Mouse (Mus musculus): Measurements from ENCODE around the gene Zfp710.
"Not testable (repeated sequence)": the region's sequence is repeated elsewhere in the genome, so short reads cannot be mapped to it uniquely, and the experiment has no call there.

The Zfp710 gene

DNA sequence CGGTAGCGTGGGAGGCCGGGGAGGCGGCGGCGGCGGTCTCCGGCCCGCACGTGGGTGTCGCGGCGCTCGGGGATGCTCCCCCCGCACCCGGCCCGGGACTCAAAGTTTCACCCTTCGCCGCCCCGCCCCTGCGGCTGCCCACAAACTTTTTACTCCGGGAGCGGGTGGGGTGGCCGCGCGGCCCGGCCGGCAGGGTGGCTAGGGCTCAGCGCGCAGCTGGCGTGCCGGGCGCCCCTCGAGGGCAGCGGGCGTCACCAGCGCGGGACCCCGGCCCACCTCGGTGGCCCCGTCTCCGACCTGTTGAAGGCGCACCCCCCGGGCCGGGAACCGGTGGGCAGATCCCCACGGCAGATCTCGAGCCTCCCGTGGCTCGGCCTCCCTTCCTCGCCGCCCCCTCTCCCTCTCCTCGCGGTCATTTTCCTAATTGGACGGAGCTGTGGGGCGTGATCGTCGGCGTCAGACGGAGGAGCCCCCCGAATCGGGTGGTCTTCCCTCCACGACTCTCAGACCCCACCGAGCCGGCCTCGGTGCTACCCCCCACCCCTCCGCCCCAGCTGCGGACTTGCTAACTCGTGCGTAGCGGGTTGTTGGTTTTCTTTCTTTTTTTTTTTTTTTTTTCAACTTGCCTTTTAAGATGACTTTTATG, 2.5 kb downstream of the Zfp710 start:
- peak; percentile 82 for DNase-seq

DNA sequence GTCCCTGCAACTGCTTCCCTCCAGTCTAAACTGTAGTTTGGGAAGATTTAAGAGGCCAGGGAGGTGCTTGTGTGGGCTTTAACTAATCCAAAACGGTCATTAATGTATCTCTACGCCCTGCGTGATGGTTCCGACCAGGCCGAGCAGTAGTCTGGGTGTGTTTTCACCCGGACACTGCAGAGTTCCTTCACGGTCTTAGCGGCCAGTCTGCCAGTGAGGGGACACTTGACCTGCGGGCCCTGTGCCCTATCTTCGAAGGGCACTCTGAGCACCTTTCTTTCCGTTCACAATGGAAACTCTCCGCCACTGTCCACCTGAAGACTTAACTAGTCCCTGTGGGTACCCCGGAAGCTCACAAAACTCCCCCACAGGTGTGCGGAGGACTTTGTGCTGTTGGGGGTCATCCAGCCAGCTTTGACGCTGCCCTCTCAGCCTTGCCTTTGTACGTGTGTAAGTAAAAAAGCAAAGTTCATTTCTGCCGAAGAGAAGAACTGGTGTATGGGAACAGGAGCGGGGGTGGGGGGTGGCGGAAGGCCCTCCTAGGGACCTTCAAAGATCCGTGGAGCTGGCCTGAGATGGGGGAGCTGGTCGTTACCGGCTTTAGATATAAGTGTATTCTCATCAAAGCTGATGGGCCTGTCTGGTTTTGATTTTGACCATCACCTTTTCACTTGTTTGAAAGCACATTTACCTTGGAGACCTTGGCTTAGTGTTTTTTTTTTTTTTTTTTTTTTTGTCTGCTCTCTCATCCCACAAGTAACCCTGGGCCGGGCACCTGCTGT, 3.2 kb downstream of the Zfp710 start:
- DNase-seq: peak; percentile 53

DNA sequence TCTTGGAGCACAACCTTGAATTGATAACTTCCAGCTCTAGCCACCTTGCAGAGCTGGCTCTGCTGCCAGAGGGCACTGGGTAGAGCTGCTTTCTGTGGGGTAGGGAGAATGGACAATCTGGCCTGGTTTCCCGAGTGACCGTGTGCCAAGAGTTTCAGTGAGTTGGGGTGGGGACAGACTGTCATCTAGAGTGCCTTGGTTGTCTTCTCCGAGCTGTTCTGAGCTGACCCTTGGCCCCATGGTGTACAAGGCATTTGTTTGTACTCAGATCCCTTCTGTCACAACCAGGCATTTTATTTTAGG, 3.8 kb downstream of the Zfp710 start:
- no peak for DNase-seq

DNA sequence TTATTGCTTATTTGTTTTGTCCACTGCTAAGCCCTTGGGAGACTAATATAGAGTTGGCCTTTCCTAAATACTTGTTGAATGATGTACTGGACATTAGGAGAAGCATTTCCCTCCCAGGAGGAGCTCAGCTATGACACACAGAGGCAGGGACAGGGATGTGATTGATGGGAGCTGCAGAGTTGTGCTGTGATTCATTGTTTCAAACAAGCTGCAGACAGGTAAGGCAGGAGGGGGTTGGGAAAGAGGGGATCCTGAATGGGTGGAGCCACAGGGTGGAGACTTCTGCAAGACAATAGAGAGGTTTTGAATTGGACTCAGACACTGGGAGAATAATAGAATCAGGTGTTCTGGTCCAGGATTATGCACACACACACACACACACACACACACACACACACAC, 5.4 kb downstream of the Zfp710 start:
- DNase-seq: no peak

DNA sequence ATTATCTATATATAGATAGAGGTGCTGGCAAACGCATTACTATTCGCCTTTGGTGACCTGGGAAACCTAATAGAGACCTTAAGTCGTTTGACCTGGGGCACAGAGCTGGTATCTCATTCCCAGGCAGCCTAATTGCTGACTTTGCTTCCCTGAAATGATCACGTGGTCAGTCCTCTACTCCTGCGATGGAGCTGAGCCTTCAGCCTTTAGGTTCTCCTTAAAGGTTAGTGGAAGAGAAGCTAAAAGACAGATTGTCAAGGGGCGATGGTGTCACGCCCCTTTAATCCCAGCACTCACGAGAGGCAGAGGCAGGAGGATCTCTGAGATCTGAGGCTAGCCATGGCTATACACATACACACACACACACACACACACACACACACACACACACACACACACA, 5.9 kb downstream of the Zfp710 start:
- no peak for DNase-seq

DNA sequence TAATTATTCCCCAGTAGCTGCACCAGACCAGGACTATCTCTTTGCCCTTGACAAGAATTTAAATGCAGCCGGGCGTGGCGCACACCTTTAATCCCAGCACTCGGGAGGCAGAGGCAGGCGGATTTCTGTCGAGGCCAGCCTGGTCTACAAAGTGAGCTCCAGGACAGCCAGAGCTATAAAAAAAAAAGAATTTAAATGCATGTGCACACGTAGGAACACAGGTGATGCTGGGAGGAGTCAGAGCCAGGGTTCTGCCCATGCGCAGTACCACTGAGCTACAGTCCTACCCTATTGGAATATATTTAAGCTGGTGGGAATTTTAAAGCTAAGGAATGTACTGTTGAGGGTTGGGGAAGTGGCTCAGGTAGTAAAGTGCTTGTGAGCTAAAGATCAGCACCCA, 6.4 kb downstream of the Zfp710 start:
- DNase-seq: no peak

DNA sequence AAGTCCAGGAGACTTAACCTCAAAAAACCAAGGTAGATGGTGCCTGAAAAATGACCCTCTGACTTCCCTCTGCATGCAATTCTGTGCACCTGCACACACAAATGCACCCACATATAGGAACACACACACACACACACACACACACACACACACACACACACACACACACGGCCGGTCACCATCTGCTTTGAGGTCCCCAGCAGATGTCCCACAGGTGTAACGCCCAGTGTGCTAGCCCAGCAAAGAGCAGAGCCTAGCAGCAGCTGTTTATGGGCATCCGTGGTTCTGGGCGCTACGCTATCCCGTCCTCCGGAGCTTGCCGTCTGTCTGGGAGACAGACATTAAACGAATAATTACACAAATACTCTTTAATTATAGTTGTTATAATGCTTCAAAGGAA, 6.9 kb downstream of the Zfp710 start:
- DNase-seq: no peak

DNA sequence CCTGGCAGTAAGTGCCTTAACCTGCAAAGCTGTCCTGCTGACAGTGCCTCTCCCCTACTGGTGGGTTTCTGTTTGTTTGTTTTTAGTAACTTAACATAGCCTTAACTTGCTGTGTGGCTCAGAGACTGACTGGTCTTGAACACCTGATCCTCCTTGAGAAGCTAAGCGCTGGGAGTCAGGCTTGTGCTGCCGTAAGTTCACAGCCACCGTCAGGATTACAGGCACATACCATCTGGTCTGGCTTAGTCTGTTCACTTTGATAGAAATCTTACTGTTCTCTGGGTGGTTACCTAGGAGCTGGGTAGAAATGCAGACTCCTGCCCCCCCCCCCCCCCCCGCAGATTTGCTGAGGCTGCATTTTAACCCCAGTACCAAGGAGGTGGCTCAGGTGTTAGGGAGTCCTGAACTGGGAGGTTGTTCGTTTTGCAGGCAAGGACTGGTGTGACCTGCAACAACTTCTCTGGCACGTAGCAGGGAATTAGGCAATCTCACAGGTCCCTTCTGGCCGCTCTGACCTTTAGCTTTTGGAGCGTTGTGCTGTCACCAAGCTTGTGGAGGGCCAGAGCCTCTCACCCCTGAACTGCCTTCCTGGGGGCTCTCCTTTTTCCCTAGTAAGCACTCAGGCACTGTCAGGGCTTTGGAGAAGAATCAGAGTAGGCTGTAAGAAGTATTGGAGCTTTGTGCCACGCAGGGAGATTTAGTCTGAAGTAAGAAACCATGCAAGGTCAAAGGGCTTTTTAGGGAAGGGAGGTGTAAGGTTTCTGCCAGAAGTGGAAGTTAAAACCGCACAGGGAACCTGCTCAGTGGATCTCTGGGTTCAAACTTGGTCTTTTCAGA, 7.8 kb downstream of the Zfp710 start:
- peak; percentile 25 for DNase-seq

DNA sequence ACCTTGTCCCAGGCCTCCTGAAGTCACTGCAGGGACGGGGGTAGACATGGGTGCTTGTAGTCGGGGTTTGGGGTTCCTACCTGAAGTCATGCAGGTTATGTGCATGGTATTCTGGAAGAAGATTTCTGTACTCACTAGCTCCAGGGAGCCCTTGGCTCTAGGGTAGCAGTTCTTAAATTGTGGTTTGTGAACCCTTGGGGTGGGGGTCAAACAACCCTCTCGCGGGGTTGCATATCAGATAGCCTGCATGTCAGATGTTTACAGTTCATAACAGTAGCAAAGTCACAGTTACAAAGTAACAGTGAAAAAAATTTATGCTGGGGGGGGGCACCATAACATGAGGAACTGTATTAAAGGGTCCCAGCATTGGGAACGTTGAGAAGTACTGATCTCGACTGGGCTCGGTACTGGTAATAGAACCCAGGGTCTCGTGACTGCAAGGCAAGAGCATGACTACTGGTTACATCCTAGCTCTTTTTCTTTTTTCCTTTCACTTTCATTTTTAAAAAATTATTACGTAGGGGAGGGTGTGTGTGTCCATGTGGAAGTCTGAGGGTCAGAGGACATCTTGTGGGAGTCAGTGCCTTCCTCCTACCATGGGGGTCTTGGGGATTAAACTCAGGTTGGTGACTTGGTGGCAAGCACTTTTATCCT, 8.6 kb downstream of the Zfp710 start:
- DNase-seq: peak; percentile 31

DNA sequence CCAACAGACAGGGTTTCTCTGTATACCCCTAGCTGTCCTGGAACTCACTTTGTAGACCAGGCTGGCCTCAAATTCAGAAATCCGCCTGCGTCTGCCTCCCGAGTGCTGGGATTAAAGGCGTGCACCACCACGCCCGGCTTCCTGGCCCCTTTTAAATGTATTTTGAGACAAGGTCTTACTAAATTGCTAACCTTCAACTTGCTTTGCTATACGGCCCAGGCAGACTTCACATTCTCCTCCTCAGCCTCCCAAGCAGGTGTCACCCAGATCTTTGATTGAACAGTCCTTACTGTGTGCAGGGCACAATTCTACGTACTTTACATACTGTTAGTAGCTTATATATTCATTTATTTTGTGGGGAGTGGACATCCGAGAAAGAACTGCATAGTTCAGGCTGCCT, 9.2 kb downstream of the Zfp710 start:
- DNase-seq: no peak

DNA sequence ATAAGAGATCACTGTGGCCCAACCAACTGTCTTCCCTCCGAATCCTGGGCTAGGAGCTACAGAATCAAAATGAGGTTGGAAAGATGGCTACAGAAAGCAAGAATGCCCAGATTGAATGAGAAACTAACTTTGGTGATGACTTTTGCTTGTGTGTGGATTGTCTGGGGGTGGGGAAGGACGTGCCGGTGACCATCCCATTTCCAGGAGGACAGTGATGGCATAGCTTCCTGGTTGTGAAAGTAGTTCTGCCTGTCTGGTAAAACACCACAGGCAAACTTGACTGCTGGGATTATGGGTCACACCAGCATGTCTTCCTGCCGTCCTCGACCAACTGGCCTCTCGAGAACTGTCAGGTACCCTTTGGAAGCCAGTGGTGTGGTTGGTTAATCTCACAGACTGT, 10.5 kb downstream of the Zfp710 start:
- no peak for DNase-seq

DNA sequence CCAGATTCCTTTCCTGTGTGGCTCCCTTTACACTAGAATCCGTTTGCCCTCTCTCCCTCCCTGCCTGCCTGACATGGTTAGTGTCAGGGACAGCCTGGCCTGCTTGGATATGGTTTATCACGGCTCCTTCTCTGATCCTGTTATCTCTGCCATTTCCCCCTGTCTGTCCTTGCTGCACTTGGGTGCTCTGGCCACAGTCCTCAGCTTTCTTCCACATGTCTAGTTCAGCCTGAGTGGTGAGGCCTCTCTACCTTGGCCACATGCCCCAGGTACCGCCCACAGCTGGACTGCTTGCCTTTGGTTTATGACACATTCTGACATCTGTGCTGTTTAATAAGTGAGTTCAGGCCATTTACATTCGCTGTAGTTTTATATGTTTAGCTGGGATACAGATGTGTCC, 11.1 kb downstream of the Zfp710 start:
- DNase-seq: no peak

DNA sequence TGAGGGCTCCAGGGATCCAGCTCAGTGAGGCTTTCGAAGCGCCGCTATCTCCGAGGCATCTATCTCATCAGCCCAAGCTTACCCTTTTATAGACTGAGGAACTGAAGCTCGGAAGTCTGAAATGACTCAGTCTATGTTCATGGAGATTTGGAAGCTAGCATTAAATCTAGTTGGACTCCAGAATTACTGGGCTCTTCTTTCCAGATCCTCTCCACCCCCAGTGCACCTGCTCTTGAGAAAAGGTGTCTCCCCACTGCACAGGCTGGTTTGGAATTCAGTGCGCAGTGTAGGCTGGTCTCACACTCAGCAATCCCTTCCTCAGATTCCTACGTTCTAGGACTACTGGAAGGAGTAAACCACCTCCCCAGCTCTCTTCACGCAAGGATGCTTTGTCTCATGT, 15.1 kb downstream of the Zfp710 start:
- no peak for DNase-seq

DNA sequence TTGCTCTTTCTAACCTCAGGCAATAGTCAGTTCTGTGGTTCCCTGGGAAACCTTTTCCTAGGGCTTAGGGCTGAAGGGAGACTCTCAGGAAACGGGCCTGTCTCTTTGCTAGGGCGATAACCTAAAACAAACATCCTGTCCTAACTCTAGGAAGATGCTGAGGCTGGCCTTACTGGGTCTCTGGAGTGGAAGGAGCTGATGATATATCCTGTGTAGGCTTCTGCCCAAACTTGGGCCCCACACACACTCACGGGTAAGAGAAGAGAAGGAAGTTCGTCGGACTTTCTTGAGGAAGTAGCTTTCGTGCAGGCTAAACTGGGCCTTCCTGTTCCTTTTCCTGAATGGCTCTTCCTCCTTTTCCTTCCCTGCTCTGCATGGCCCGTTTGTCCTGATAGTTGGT, 19.6 kb downstream of the Zfp710 start:
- no peak for DNase-seq

DNA sequence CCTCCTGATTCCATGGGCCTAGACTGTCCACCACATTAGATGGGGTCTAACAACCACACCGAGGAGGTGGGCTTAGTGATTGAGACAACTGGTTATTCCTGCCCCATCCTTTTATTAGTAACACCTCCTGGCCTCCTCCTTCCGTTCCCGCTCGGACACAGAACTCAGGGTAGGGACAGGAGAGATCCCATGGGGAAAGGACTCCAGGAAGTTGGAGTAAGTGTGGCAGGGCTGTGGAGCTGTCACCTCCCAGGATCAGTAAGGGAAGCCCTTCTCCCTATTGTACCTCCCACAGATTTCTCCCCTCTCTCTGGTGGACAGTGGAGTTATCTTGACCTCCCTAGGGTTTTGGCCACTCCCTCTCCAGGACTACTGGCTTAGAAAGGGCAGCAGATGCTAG, 22.4 kb downstream of the Zfp710 start:
- DNase-seq: no peak

DNA sequence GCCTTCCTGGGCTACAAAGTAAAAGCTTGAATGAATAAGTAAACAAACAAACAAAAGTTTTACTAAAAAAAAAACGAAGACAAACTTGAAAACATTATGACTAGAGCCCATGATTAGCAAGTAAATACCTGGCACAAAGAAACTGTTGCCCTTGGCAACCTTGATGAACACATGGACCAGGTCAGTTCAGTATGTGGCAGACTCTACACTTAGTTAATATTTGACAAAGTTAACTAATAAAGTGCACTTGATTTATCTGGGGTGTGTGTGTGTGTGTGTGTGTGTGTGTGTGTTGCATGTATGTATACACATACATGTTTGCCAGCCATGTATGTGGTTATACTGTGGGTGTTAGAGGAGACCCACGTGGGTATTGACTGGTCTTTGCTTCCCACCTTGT, 25.1 kb downstream of the Zfp710 start:
- DNase-seq: no peak

DNA sequence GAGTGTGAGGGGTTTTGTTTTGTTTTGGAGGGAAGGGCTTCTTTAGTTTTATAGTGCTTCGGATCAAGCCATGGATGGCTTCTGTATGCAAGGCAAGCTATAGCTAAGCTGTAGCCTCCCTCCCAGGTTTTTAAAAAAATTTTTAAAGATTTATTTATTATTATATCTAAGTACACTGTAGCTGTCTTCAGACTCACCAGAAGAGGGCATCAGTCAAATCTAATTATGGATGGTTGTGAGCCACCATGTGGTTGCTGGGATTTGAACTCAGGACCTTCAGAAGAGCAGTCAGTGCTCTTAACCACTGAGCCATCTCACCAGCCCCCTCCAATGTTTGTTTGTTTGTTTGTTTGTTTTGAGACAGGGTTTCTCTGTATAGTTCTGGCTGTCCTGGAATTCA, 25.8 kb downstream of the Zfp710 start:
- DNase-seq: not testable (repeated sequence)

DNA sequence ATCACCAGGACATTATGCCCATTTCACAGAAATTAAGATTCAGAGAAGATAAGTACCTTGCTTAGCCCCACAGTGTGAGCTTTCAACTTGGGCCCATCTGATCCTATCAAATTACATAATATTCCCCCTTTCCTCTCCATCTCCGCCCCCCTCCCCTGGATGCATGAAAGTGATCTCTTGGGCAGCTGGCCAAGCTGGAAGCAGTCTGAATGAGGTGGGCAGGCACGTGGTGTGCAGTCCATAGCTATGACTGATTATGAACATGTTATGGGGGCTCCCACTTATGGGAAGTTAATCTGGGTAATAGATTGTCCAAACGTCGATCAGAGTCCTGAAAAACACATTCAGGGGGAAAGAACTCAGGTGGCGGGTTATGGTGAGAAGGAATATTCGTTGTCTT, 27.2 kb downstream of the Zfp710 start:
- DNase-seq: no peak

DNA sequence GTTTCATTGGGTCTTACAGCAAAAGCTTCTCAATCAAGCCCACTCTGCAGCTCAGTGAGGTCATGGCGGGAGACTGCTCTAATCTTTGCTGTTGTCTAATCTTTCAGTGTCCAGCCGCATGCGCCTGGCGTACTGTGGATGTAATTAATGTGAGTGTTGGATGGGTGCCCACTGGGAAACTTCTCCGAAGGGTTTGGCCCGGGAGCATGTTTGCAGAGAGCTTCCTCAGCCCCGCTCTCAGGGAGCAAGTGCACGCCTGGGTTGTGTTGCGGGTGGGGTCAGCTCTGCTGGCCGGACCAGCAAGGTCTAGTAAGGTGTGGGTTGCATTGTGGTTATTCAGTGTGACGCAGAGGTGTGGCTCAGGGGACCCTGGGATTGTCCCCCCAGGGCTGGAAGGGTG, 27.6 kb downstream of the Zfp710 start:
- no peak for DNase-seq

DNA sequence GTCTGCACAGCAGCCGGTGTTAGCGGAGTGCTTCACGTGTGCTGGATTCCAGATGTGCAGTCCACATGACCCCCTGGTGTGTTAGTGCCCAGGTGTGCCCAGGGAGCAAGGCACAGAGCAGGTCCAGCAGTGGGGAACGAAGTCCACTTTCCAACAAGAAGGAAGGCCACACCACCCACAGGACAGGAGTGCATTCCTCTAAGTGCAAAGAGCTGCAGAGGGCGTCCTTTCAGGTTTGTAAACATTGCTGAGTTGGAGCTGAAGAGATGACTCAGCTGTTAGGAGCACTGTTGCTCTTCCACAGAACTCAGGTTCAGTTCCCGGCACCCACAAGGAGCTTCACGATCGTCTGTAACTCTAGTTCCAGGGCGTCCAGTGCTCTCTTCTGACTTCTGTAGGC, 28.5 kb downstream of the Zfp710 start:
- DNase-seq: no peak

DNA sequence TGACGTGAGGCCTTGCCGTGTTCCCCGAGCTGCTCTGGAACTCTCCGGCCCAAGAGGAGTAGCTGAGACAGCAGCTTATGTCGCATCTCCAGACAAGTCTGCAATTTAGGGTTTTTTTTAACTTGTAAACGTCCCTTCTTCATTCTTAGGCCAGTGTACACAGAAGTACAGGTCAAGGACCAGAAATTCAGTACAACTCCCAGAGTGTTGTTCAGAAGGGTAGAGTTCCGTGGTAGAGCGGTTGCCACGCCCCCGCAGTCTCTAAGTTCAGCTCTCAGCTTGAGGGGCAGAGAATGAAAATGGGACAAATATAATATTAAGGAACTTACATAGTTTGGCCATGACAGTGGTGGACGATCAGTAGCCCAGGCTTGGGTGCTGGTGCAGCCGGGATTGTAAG, 31.2 kb downstream of the Zfp710 start:
- no peak for DNase-seq

DNA sequence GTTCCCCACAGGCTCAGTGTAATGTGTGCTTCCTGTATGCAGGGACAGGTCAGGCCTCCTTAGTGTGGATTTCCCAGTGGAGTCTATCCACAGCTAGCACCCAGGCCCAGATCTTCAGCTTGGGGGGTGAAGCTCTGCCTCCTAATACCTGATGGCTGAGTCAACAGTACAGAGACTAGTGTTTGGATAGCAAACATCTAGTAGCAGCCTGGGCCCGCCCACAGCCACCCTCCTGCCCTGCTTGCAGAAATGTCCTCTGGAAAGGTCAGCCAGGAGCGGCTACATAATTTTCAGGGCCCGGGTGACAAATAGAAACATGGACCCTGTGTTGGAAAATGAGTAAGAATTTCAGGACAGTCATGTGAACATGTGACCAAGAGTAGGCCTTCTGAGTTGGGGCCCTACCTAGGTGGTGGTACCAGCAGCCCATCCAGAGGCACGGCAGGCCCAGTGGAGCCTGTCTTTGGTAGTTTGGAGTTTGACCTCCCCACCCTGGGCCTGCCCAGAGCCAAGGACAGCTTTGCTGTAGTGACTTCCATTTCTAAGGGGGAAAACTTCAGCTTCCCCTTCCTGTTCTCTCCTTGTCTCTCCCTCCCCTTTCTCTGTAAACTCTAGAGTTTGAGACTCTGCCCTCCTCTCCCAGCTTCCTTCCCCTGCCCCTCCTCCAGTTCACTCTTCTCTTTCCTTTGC, 32.5 kb downstream of the Zfp710 start:
- no peak for DNase-seq

DNA sequence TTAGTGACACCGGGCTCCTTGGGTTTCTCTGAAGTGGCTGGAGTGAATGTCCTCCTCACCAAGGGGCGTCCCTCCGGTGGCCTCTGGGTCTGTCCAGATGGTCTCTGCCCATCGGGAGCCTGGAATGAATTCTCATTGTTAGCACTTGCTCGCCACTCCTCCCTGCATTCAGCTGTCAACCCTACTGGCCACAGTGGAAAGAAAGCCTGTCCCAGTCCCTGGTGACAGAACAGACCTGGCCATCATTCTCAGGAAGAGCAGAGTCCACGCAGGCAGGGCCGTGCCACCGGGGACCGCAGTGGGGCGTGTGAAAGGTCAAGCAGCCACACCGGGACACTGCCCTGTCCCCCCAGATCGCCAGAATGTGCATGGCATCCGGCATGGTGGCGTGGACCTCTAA, 33.2 kb downstream of the Zfp710 start:
- no peak for DNase-seq
